Mouse (Mus musculus) induced T-regulatory cell, adult 2 months (primary cell): ENCODE measurements around the gene Dchs1.
"Not testable (repeated sequence)": the region's sequence is repeated elsewhere in the genome, so short reads cannot be mapped to it uniquely, and the experiment has no call there.

Experiments used
- DNase-seq: peaks from one replicate; pipeline ENCODE4 v3.0.0-alpha.2; 2012; ENCODE audit warnings: low read depth

The Dchs1 gene

GRCm38 (mm10) chr7:105783861-105784260, 3.6 kb downstream of the Dchs1 start:
- DNase-seq = no peak

GRCm38 (mm10) chr7:105778553-105779265, 8.7 kb downstream of the Dchs1 start:
- DNase-seq = no peak

- no peak for DNase-seq
These were observed 9.5 kb downstream of the Dchs1 start for GRCm38 (mm10) chr7:105777797-105778552.

- no peak for DNase-seq
These were observed 10.1 kb downstream of the Dchs1 start for GRCm38 (mm10) chr7:105777316-105777715.

- DNase-seq = no peak
These were observed 11.4 kb downstream of the Dchs1 start for GRCm38 (mm10) chr7:105776026-105776425.

GRCm38 (mm10) chr7:105774661-105775060, 12.8 kb downstream of the Dchs1 start:
- DNase-seq = no peak

- no peak for DNase-seq
These were observed 14.4 kb downstream of the Dchs1 start for GRCm38 (mm10) chr7:105773041-105773440.

- no peak for DNase-seq
These were observed 15.1 kb downstream of the Dchs1 start for GRCm38 (mm10) chr7:105772331-105772730.

- DNase-seq = no peak
These were observed 17.5 kb downstream of the Dchs1 start for GRCm38 (mm10) chr7:105769959-105770358.

- DNase-seq = no peak
These were observed 19.7 kb downstream of the Dchs1 start for GRCm38 (mm10) chr7:105767729-105768165.

- no peak for DNase-seq
These were observed 23.1 kb downstream of the Dchs1 start for GRCm38 (mm10) chr7:105764331-105764730.

- DNase-seq = no peak
These were observed 24.8 kb downstream of the Dchs1 start for GRCm38 (mm10) chr7:105762517-105763270.

GRCm38 (mm10) chr7:105761813-105762484, 25.5 kb downstream of the Dchs1 start:
- DNase-seq = no peak

GRCm38 (mm10) chr7:105753281-105753680, 34.2 kb downstream of the Dchs1 start:
- DNase-seq = no peak

- no peak for DNase-seq
These were observed 34.7 kb downstream of the Dchs1 start for GRCm38 (mm10) chr7:105752716-105753115.

GRCm38 (mm10) chr7:105751491-105752433, 35.7 kb downstream of the Dchs1 start, which contains the start of gene Tpp1:
TSS of gene Tpp1 (minus strand) at chr7:105752235.
- peak; percentile 97 for DNase-seq

GRCm38 (mm10) chr7:105747776-105748175, 39.7 kb downstream of the Dchs1 start:
- DNase-seq = no peak

GRCm38 (mm10) chr7:105743926-105744590, 43.4 kb downstream of the Dchs1 start, which contains the start of gene Taf10:
TSS of gene Taf10 (minus strand) at chr7:105744361.
- peak; percentile 96 for DNase-seq

- not testable (repeated sequence) for DNase-seq
These were observed 44.1 kb downstream of the Dchs1 start for GRCm38 (mm10) chr7:105743246-105743925.
